Mouse (Mus musculus): ENCODE measurements around the gene Pik3r6.

Gene Pik3r6

DNA sequence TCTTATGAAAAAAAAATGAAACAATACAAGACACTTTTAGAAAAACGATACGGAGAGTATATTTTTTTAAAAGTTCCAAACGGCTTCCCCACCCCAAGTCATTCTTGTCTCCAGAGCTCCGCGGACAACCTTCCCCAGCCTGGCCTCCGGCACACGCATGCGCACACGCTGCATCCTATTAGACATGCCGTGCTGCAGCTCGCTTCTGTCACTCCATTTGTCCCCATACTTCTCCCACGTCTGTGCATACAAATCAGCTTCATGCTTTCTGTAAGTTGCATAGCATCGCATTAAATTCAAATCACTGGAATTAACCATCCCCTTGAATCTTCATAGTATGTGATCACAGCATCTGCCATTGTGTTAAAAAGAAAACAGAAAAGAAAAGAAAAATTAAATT is 80.4 kb downstream of the Pik3r6 start:
- DNase-seq (ENCODE audit: low spot score in 2 of 2), result no peak

DNA sequence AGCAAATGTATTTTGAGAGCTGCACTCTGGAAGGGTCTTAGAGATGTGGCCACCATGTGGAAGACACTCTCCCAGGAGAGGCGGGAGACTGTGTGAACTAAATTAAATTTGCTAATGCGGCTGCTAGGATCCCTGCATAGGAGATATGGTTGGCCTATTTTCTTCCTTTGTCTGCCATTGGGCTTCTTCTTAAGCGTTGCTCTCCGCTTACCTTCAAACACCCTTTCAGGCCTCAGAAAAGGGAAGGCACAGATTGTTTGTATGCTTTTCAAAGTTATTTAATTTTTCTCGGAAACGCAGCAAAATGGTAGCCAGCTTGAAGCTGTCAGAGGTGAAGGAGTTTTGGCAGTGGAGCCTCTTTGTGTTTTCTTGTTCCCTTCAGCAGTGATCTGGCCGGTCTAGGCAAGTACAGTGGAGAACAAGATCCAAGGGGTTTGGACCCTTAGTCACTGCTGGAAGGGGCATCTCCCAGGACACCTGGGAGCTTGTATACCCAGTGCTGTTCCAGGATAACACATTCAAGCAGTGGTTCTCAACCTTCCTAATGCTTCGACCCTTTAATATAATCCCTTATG is 81.2 kb downstream of the Pik3r6 start:
- DNase-seq (ENCODE audit: low spot score in 2 of 2), result no peak

DNA sequence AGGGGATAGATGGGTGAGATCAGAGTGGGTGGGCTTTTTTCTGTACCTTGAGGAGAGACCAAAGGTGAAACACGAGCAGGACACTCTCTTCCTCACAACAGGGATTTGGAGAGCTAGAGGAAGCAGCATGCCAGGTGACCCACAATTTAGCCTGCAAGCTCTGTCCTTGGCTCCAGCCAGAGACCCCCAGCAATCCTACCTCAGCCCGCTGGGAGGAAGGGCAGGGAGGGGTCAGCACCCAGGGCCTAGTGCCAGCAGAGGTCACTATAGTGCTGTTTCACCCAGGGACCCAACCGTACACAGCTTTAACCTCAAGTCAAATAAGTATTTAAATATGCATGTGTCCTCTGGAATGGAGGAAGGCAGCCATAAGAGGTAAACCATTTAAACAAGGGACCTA is 83.1 kb downstream of the Pik3r6 start:
- no peak for DNase-seq (ENCODE audit: low spot score in 2 of 2)

DNA sequence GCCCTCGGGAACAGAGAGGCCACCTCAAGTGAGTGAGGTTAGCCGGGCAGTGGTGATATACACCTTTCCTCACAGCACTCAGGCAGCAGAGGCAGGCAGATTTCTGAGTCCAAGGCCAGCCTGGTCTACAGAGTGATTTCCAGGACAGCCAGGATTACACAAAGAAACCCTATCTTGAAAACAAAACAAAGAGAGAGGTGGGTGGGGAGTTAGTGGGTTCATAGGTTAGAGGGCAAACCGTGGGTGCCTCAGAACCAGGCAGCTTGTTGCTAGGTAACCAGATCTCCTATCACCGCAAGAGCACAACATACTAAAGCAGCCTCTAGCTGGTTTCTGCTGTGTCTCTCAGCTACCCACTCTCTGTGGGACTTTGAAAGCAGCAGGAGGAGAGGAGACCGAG is 83.9 kb downstream of the Pik3r6 start, which contains the start of gene Ccdc42:
Ccdc42 (plus strand) TSS at position 301 of the 400 bp plus-strand sequence.
- no peak for DNase-seq (ENCODE audit: low spot score in 2 of 2)

DNA sequence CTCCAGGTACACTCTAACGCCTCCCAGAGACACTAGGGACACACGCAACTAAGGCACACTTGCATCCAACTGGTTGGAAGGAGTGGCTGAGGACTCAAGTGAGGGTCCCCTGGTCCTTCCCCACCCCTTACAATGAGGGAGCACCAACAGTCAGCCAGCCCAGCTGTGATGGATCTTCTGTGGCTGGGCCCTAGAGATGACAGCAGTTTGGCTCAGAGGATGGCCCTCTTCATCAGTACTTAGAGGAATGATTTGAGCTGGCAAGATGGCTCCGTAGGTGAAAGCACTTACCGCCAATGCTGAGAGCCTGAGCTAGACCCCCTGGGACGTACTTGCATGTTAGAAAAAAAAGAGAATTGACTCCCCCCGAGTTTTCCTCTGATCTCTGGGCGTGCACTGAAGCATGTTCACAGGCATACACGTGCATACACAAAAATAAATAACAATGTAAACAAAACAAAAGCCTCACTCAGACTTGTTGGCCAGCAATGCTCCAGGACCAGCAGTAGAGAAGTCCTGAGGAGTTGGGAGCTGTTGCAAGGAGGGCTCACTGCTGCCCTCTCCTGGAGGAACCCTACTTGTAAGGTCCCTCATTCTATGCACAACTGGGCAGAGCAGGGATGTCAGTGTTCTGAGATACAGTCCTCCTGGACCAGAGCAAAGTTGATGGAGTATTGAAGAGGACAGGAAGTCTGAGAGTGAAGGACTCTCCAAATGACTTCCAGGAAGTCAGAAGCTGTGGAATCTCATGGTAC is 86.4 kb downstream of the Pik3r6 start:
- peak; percentile 44 to 48 for DNase-seq (ENCODE audit: low spot score in 2 of 2)

DNA sequence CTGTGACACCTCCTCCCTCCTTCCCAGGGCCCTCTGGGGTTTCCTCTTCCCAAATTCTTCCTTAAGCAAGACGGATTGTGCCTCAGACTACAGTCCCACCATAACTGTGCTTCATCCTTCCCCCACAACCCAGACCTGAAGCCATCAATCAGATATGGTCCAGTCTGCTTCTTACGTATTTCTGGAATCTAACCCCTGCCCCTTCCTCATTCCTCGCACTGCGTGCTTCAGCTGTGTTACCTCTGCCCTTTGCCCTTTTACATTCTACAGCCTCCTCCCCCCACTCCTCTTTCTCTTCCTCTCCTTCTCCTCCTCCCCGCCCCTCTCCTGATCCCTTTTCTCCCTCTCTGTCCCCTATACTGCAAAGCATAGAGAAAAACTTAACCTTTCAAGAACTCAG is 88.9 kb downstream of the Pik3r6 start:
- DNase-seq (ENCODE audit: low spot score in 2 of 2), result no peak

DNA sequence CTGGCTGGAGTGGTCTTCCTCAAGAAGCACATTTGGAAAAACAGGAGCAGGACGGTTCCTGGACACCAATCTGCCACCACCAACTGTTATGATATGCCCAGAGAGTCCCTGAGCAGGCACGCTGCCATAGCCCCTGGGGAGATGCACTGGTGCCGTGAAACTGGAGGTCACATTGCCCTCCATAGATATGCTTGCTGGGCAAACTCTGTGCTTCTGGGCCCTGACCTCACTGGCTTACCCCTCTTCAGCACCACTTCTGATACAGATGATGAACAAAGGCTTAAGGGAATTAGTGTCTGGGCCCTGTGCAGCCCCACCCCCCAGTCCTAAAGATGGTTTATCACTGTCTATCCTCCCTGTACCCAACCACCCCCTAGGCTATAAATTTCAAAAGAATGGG is 90.4 kb downstream of the Pik3r6 start:
- no peak for DNase-seq (ENCODE audit: low spot score in 2 of 2)

DNA sequence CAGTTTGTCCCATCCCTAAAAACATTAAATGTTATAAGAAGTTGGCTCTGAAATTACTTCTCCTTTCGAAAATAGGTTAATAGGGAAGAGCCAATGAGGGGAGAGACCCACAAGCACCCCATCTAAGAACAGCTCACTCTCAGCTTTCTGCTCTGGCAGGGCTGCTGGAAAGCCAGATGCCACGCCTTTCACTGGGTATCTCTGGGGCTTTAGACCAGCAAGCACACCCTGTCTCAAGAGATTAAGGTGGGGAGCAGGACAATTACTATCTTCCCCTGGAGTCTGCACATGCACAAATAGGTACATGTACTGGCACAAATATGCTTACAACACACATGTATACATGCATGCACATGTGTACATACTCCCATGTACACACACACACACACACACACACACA is 95.1 kb downstream of the Pik3r6 start:
- DNase-seq (ENCODE audit: low spot score in 2 of 2), result no peak

DNA sequence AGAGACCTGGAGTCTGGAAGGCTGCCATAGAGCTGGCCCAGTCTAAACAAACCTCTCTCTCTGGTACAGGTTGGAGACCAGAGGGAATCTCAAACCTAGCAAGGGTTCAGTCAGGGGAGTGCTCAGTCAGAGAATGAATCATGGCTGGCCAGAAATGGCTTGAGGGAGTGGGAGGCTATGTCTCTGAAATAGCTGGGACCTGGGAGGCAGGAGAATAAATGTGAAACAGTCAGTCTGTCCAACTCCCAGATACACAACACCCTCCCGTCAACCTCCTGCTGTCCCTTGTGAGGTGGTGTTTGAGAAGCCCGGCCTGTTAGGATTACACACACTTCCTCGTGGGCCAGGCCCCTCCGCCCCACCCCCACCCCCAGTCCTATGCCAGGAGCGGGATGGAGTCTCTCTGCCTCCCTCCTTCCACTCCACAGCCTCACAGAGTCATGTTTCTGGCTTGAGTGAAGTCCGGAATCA is 97.8 kb downstream of the Pik3r6 start:
- DNase-seq (ENCODE audit: low spot score in 2 of 2), result no peak

DNA sequence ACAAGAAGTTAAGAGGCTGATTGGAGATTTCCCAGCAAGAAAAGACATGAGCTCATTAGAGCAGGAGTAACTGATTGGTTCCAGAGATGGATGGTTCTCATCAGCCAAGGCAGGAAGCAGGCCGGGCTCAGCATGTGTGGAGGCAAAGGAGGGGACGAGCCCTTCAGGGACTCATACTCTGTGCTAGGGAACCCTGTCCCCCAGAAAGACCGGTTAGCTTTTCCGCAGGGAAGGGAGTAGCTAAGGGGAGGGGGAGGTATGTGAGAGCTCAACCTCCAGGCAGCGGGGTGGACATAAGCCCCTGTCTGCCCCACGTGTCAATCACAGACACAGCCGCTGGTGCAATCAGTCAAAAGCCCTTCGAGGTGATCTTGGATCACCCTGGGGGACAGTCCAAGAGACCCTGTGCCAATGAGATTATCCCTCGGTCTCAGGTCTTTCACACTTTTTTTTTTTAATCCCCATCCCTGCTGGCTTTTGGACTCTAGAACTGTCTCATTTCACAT is 98.7 kb downstream of the Pik3r6 start:
- no peak for DNase-seq (ENCODE audit: low spot score in 2 of 2)

All from spleen, postnatal 36 days (tissue).